Mouse (Mus musculus) liver, embryonic 14.5 days (tissue): Measurements from ENCODE around the gene Csk. TPM values are rescaled to one million over a fixed set of nuclear protein-coding genes. Genes with fewer than 3 reads are reported as not detected.

Experiments used
- ATAC-seq: fragments of 200-750 bp; cut with Nextera tagmentation; 2 replicates; pipeline ENCODE4 v1.8.0; 2017; ENCODE audit warnings: moderate number of reproducible peaks, mild to moderate bottlenecking, moderate library complexity; ENCODE audit not compliant: insufficient read depth
- DNase-seq, 3 experiments: peaks; one replicate each; pipeline ENCODE4 v3.0.0-alpha.2; 2012 to 2013; ENCODE audit warnings: low read depth in 3 of 3, low spot score in 3 of 3
- H3K27ac ChIP-seq: fragments of 300-500 bp; sonication (generic); 2 replicates; pipeline ENCODE4 v1.5.1; 2014; ENCODE audit warnings: moderate library complexity, mild to moderate bottlenecking, control low read depth, inconsistent platforms
- H3K27me3 ChIP-seq: fragments of 300-500 bp; sonication (generic); 2 replicates; pipeline ENCODE4 v1.6.1; 2014; ENCODE audit warnings: mild to moderate bottlenecking, low read length, moderate library complexity; ENCODE audit not compliant: control insufficient read depth, insufficient read depth
- H3K36me3 ChIP-seq: fragments of 300-500 bp; sonication (generic); replicated peaks from 2 replicates; pipeline ENCODE4 v1.6.1; 2014; ENCODE audit warnings: low read depth; ENCODE audit not compliant: control insufficient read depth, insufficient read depth
- H3K4me1 ChIP-seq, 2 experiments: fragments of 200-500 bp in 1 of 2; fragments of 300-500 bp in 1 of 2; sonication (generic) in 1 of 2; replicated peaks; 2 replicates each; pipeline ENCODE4 v1.6.1; 2012 to 2014; ENCODE audit warnings: antibody characterized with exemption in 1 of 2, inconsistent platforms in 1 of 2, low read length in 1 of 2; ENCODE audit not compliant: control insufficient read depth in 2 of 2, insufficient read depth in 2 of 2
- H3K4me2 ChIP-seq: fragments of 300-500 bp; sonication (generic); 2 replicates; pipeline ENCODE4 v1.6.1; 2014; ENCODE audit warnings: low read depth, mild to moderate bottlenecking, control low read depth, moderate library complexity
- H3K4me3 ChIP-seq, 2 experiments: fragments of 200-500 bp in 1 of 2; fragments of 300-500 bp in 1 of 2; sonication (generic) in 1 of 2; 2 replicates each; pipeline ENCODE4 v1.5.1; 2012 to 2014; ENCODE audit warnings: low read depth in 2 of 2, low read length in 2 of 2, mild to moderate bottlenecking in 2 of 2, control low read depth in 1 of 2, inconsistent platforms in 1 of 2, moderate library complexity in 1 of 2; ENCODE audit not compliant: insufficient read depth in 1 of 2
- H3K9ac ChIP-seq: fragments of 300-500 bp; sonication (generic); replicated peaks from 2 replicates; pipeline ENCODE4 v1.6.1; 2014; ENCODE audit warnings: mild to moderate bottlenecking, control low read depth, moderate library complexity
- H3K9me3 ChIP-seq: fragments of 300-500 bp; sonication (generic); 2 replicates; pipeline ENCODE4 v1.6.1; 2016; ENCODE audit warnings: low read length, mixed read lengths; ENCODE audit not compliant: control insufficient read depth
- CTCF ChIP-seq: IDR thresholded peaks from 2 replicates; pipeline ENCODE4 v1.5.1; 2016; ENCODE audit warnings: antibody characterized with exemption, low read depth, control low read depth
- EP300 ChIP-seq: IDR thresholded peaks from 2 replicates; pipeline ENCODE4 v1.6.1; 2016; ENCODE audit warnings: antibody characterized with exemption, low read depth
- WGBS: fragments of 180-500 bp; shearing (Covaris S2); extraction: QIAGEN DNeasy Blood & Tissue Kit; methylation state at CpG from one replicate; pipeline ENCODE4 v1.1.7; 2014; ENCODE audit not compliant: insufficient replicate concordance; 5-methylcytosine and 5-hydroxymethylcytosine counted together
- polyA plus RNA-seq, 2 experiments: library from polyadenylated mRNA; depleted of rRNA in 1 of 2; stranded (reverse) in 1 of 2; unstranded in 1 of 2; fragments of >200 nt; fragmentation: Nextera tagmentation in 1 of 2; extraction: Ambion mirVana in 1 of 2; gene quantifications; 2 replicates each; pipeline versions ENCODE4 v1.2.1 to v1.2.3; 2012 to 2014

Csk gene
- polyA plus RNA-seq, 2 experiments: 11.1 to 26.3 TPM

- Histone ChIP-seq H3K4me2 (no peak within 1 kb of the TSS), H3K9me3 (no peaks in the 10 kb centered on the region), H3K27ac (no peak within 1 kb of the TSS), H3K4me3 (no peak within 1 kb of the TSS), H3K4me1 (no peaks in the 10 kb centered on the region), H3K27me3 (no peaks in the 10 kb centered on the region), H3K36me3 (no peaks in the 10 kb centered on the region), H3K9ac (no peak within 1 kb of the TSS)
- 53% methylated on average over 5 of the region's 5 CpGs for WGBS
- no peak for ATAC-seq
- TF ChIP-seq CTCF (no peak), EP300 (no peak)
- DNase-seq: no peak
Measured at GRCm38 (mm10) chr9:57683520-57683919, 30.1 kb upstream of the Csk start, which contains the start of gene Cyp1a2. Gene Cyp1a2 (minus strand): TSS chr9:57683703.

GRCm38 (mm10) chr9:57681411-57681810 is 28.0 kb upstream of the Csk start:
- DNase-seq (no peak), ATAC-seq (no peak)
- Histone ChIP-seq H3K9me3 (no peaks in the 10 kb centered on the region), H3K27ac (no peak overlapping the region), H3K9ac (no peak overlapping the region), H3K36me3 (no peaks in the 10 kb centered on the region), H3K27me3 (no peaks in the 10 kb centered on the region), H3K4me3 (no peak overlapping the region), H3K4me1 (no peaks in the 10 kb centered on the region), H3K4me2 (no peak overlapping the region)
- WGBS: 69% methylated on average over 10 of the region's 10 CpGs
- TF ChIP-seq CTCF (no peak), EP300 (no peak)

GRCm38 (mm10) chr9:57671500-57671899 is 18.1 kb upstream of the Csk start:
- Histone ChIP-seq H3K36me3 (no peaks in the 10 kb centered on the region), H3K4me3 (no peak overlapping the region), H3K4me2 (no peak overlapping the region), H3K4me1 (peaks cover 0 to 9% of the 10 kb centered on the region in 2 experiments; a peak in 1 of 4 replicates), H3K27me3 (no peaks in the 10 kb centered on the region), H3K27ac (no peak overlapping the region), H3K9me3 (no peaks in the 10 kb centered on the region), H3K9ac (no peak overlapping the region)
- ATAC-seq: peak; percentile 45; the same call in 1 of the 2 replicates
- DNase-seq: no peak
- 64% methylated on average over 5 of the region's 5 CpGs for WGBS
- TF ChIP-seq EP300 (no peak), CTCF (no peak)

GRCm38 (mm10) chr9:57671037-57671436 is 17.6 kb upstream of the Csk start:
- no peak overlapping the region for H3K27ac ChIP-seq
- no peak for TF ChIP-seq EP300
- TF ChIP-seq CTCF: no peak

GRCm38 (mm10) chr9:57669566-57669965 is 16.1 kb upstream of the Csk start:
- H3K4me1 ChIP-seq: peaks cover 0 to 9% of the 10 kb centered on the region in 2 experiments; a peak in 1 of 4 replicates
- no peak overlapping the region for H3K27ac ChIP-seq
- no peak overlapping the region for H3K9ac ChIP-seq
- no peaks in the 10 kb centered on the region for H3K9me3 ChIP-seq
- H3K36me3 ChIP-seq: no peaks in the 10 kb centered on the region
- no peak for TF ChIP-seq EP300
- TF ChIP-seq CTCF: no peak
- WGBS: 47% methylated on average over 3 of the region's 3 CpGs
- ATAC-seq (peak; percentile 39; the same call in 1 of the 2 replicates), DNase-seq (no peak)
- no peak overlapping the region for H3K4me2 ChIP-seq
- no peak overlapping the region for H3K4me3 ChIP-seq
- H3K27me3 ChIP-seq: no peaks in the 10 kb centered on the region

More at GRCm38 (mm10) chr9:57671037-57671436, 17.6 kb upstream of the Csk start:
- Histone ChIP-seq H3K36me3 (no peaks in the 10 kb centered on the region), H3K4me2 (no peak overlapping the region), H3K4me3 (no peak overlapping the region), H3K9me3 (no peaks in the 10 kb centered on the region), H3K27me3 (no peaks in the 10 kb centered on the region), H3K9ac (no peak overlapping the region), H3K4me1 (peaks cover 0 to 9% of the 10 kb centered on the region in 2 experiments; a peak in 1 of 4 replicates)
- 64% methylated on average over 4 of the region's 4 CpGs for WGBS
- no peak for DNase-seq
- no peak for ATAC-seq
